Mouse (Mus musculus) granulocyte monocyte progenitor cell, adult 5-6 weeks (primary cell): Measurements from ENCODE around the gene Mdh2. TPM values are rescaled to one million over a fixed set of nuclear protein-coding genes. Genes with fewer than 3 reads are reported as not detected.

Experiments
- ATAC-seq: replicated peaks from 2 replicates; pipeline ENCODE4 v1.8.0; 2016; ENCODE audit warnings: mild to moderate bottlenecking, moderate TSS enrichment, inconsistent platforms; ENCODE audit not compliant: poor library complexity, severe bottlenecking
- total RNA-seq, 2 experiments: library from RNA; stranded (forward) in 1 of 2; stranded (reverse) in 1 of 2; fragments of 200-712, 200-1000 nt in 1 of 2; fragments of >200 nt in 1 of 2; fragmentation: Nextera tagmentation in 1 of 2; gene quantifications; 2 replicates each; pipeline ENCODE4 v1.2.3; 2014 to 2017

The Mdh2 gene
- total RNA-seq, 2 experiments from 2014 or later = 224 to 328 TPM

DNA sequence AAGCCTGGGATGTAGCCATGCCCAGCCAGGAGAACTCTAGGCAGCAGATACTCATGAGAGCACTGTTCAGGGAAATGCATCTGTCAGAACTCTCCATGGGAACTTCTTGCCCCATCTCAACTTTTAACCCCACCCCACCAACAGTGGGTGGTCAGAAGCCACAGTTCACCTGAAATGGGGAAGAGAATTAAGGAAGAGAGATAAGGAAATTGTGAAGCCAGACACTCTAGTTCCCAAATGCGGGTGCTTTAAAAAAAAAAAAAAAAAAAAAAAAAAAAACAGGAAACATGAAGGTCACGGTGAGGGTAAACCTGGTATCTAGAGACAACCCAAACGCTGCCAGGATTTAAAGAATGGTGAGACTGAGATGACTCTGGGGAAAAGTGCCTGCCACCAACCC, 5.8 kb upstream of the Mdh2 start:
- peak; percentile 85 for ATAC-seq

DNA sequence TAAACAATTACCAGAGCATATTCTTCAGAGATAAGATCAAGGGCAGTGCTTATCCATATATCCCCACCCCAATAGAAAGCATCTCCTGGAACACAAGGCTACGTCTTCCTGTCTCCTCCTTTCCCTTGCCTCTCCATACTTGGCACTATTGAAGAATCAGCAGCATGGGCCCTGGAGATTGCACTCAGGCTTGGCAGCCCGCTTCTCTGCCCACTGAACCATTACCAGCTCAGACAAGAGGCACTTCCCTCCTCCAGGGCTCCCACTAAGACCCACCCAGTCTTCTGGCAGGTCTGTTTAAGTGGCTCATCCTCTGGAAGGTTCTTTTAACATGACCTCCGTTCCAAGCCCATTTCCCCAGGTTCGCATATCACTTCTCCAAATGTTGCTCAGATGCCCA, 1.7 kb upstream of the Mdh2 start:
- ATAC-seq = no peak

- ATAC-seq = no peak
Measured at GRCm38 (mm10) chr5:135777796-135778470, 347 bp upstream of the Mdh2 start, which contains the start of gene Styxl1. Gene Styxl1, minus strand, starts transcription at chr5:135778385.

DNA sequence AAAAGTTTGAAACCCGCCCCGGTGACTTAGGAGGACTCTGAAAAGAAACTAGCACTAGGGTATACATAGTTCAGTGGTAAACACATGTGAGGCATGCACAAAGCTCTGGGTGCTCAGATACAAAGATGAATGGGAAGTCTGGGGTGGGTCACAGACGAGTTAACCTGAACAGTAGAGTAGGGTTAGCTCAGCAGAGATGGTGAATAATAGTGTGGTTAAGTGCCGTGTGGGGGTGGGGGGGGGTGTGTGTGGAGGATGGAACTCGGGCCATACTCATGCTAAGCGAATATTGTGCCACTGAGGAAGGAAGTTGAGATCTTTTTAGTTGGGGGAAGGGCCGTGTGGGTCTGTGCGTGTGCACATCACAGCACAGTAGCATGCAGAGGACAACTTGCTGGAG, 2.1 kb downstream of the Mdh2 start:
- ATAC-seq = peak; percentile 6

DNA sequence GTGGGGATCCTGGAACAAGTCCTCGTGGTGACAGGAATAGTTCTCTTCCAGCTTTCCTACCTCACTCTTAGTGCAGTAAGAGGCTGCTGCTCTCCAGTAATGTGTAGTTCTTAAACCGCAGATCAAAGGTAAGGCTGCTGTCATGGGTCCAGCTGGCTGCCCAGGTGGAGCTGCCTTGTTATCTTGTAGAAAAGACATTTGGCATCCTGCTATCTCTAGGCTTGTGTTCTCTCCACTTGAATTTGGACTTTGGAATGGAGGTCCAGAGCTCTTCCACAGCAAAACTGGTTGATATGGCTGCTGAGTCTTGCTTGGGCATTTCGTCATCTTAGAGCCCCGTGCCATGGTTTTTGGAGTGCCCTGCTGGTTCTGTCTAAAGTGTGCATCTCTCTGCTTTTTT, 4.6 kb downstream of the Mdh2 start:
- no peak for ATAC-seq

- peak; percentile 85 for ATAC-seq
Measured at GRCm38 (mm10) chr5:135793996-135794858, 15.9 kb downstream of the Mdh2 start.

- ATAC-seq = no peak
Measured at GRCm38 (mm10) chr5:135794859-135795181, 16.5 kb downstream of the Mdh2 start.

GRCm38 (mm10) chr5:135799746-135800145, 21.5 kb downstream of the Mdh2 start:
- no peak for ATAC-seq

GRCm38 (mm10) chr5:135800927-135801326, 22.6 kb downstream of the Mdh2 start:
- no peak for ATAC-seq

- no peak for ATAC-seq
Measured at GRCm38 (mm10) chr5:135802641-135803040, 24.4 kb downstream of the Mdh2 start.

GRCm38 (mm10) chr5:135803135-135803534, 24.9 kb downstream of the Mdh2 start:
- ATAC-seq = no peak

DNA sequence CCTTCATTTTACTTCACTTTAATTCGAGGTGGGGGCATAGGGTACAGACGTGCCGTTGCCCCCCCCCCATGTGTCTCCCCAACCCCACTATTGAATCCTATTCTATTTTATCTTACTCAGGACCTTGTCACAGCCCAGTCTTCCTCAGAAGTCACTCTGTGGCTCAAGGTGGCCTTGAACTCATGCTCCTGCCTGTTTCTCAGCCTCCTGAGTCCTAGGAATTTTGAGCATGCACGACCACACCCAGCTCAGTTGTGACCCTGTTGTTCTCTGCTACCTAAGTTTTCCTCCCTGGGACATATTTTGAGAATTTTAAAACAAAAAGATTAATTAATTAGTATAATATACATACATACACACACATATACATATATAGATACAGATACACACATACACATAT, 25.4 kb downstream of the Mdh2 start:
- no peak for ATAC-seq

GRCm38 (mm10) chr5:135804735-135805134, 26.5 kb downstream of the Mdh2 start:
- ATAC-seq = no peak

- peak; percentile 100 for ATAC-seq
Measured at GRCm38 (mm10) chr5:135806555-135807262, 28.4 kb downstream of the Mdh2 start, which contains the start of gene Srrm3. Gene Srrm3, plus strand, starts transcription at chr5:135806890.

- ATAC-seq = no peak
Measured at GRCm38 (mm10) chr5:135807263-135807637, 29.0 kb downstream of the Mdh2 start.

GRCm38 (mm10) chr5:135812991-135813390, 34.7 kb downstream of the Mdh2 start:
- ATAC-seq = no peak

- no peak for ATAC-seq
Measured at GRCm38 (mm10) chr5:135818491-135818890, 40.2 kb downstream of the Mdh2 start.

DNA sequence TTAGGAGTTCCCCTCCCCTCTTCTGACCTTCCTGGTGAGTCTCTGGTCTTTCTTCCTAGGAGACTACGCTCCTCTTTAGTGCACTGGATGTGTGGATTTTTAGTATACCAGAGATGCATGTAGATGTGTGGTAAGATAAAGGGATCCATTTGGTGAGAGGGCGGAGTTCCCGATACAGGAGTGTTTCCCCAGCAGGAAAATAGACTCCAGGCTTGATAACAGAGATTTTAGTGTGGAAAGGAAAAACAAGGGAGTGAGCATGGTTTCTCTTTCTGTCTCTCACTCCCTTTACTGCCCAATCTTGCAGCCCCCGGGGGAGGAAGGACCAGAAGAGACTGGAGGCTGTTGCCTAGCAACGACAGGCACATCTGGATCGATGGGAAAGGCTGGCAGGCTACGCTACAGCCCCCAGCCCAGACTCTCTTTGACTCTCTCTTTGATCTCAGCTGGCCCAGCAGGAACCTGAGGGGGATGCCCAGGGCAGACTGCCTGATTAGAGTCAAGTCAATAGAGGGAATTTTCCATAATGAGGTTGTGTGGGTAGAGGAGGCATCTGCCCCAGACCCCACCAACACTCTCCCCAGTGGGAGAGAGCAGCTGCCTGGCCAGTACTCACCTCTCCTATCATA, 44.1 kb downstream of the Mdh2 start:
- ATAC-seq = no peak

DNA sequence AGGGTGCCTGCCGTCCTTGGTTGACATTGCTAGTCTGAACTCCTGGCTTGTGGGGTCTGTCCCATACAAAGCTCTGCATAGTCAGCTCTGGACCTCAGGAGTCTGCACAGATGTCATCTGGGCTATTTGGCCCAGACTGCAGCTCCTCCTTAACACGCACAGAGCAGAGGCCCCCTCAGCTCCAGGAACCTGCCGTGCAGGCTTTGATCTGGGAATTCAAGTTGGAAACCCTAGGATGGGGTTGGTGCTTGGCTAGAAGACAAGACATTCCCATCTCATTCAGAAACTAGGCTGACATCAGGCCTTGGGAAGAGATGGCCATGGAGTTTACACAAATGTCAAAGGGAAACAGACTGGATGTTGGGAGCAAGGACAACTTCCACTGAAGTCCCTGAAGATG, 46.2 kb downstream of the Mdh2 start:
- ATAC-seq = no peak

DNA sequence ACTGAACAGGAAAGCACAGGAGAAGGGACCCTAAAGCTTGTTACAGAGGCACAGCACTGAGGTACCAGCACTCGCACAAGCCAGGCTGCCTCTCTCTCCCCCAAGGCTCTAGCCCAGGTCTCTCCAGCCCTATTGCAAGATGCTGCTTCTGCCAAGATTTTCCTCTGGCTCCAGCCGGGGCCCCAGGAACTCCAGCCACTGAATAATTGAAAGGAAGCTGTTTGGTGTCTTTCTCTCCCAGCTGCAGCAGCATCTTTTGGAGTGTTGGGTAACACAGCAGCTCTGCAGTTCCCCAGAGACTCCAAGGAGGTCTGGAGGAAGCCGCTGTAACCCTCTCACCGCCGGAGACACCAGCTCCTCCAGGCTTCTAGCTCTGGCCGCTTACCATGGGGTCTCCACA, 47.9 kb downstream of the Mdh2 start:
- ATAC-seq = no peak

DNA sequence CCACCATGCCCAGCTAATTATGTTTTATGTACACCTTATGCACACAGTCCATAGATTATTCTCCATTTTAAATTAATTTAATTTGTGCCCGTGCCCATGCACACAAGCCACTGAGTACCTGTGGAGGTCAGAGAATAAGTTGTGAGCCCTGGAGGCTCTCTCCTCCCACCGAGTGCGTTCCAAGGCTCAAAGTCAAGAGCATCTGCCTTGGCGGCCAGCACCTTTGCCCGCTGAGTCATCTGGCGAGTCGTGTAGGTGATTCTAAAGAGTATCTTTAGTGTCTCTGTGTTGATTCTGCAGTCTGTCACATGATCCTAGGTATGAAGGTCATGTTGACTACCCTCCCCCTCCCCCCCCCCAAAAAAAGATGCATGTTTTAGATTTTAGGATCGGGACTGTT, 51.1 kb downstream of the Mdh2 start:
- ATAC-seq = no peak
